Mouse (Mus musculus) heart, embryonic 11.5 days (tissue): ENCODE results near the gene Sp4. TPM values are rescaled to one million over a fixed set of nuclear protein-coding genes. Genes with fewer than 3 reads are reported as not detected.

ENCODE experiments used
- ATAC-seq: fragments of 200-750 bp; cut with Nextera tagmentation; replicated peaks from 2 replicates; pipeline ENCODE4 v1.8.0; 2017; ENCODE audit warnings: moderate library complexity; ENCODE audit not compliant: insufficient number of reproducible peaks, low FRiP score, low TSS enrichment
- H3K27ac ChIP-seq: fragments of 300-500 bp; sonication (generic); 2 replicates; pipeline ENCODE4 v1.5.1; 2014; ENCODE audit warnings: mild to moderate bottlenecking, low read depth, low read length
- H3K27me3 ChIP-seq: fragments of 300-500 bp; sonication (generic); 2 replicates; pipeline ENCODE4 v1.6.1; 2014; ENCODE audit warnings: mild to moderate bottlenecking, low read length, mixed read lengths; ENCODE audit not compliant: control insufficient read depth, insufficient read depth
- H3K36me3 ChIP-seq: fragments of 300-500 bp; sonication (generic); 2 replicates; pipeline ENCODE4 v1.6.1; 2014; ENCODE audit warnings: mild to moderate bottlenecking, low read length, moderate library complexity, mixed read lengths; ENCODE audit not compliant: control insufficient read depth, insufficient read depth
- H3K4me1 ChIP-seq: fragments of 300-500 bp; sonication (generic); 2 replicates; pipeline ENCODE4 v1.6.1; 2014; ENCODE audit warnings: low read length; ENCODE audit not compliant: control insufficient read depth, insufficient read depth
- H3K4me2 ChIP-seq: fragments of 300-500 bp; sonication (generic); 2 replicates; pipeline ENCODE4 v1.6.1; 2014; ENCODE audit warnings: mild to moderate bottlenecking, moderate library complexity
- H3K4me3 ChIP-seq: fragments of 300-500 bp; sonication (generic); 2 replicates; pipeline ENCODE4 v1.5.1; 2014; ENCODE audit warnings: low read depth, low read length
- H3K9ac ChIP-seq: fragments of 300-500 bp; sonication (generic); 2 replicates; pipeline ENCODE4 v1.6.1; 2014; ENCODE audit warnings: mild to moderate bottlenecking, low read depth, low read length, moderate library complexity
- H3K9me3 ChIP-seq: fragments of 300-500 bp; sonication (generic); replicated peaks from 2 replicates; pipeline ENCODE4 v1.6.1; 2016; ENCODE audit warnings: low read length; ENCODE audit not compliant: control insufficient read depth
- whole genome bisulfite sequencing: fragments of 180-500 bp; shearing (Covaris S2); extraction: QIAGEN DNeasy Blood & Tissue Kit; methylation state at CpG from one replicate; pipeline ENCODE4 v1.1.7; 2014; ENCODE audit not compliant: insufficient replicate concordance; 5-methylcytosine and 5-hydroxymethylcytosine counted together
- polyA plus RNA-seq: library from polyadenylated mRNA; unstranded; fragments of >200 nt; fragmentation: Nextera tagmentation; extraction: Ambion mirVana; gene quantifications from 2 replicates; pipeline ENCODE4 v1.2.1, GENCODE M21; 2014

The Sp4 gene
- polyA plus RNA-seq = 9.4 and 11.1 TPM in 2 replicates

DNA sequence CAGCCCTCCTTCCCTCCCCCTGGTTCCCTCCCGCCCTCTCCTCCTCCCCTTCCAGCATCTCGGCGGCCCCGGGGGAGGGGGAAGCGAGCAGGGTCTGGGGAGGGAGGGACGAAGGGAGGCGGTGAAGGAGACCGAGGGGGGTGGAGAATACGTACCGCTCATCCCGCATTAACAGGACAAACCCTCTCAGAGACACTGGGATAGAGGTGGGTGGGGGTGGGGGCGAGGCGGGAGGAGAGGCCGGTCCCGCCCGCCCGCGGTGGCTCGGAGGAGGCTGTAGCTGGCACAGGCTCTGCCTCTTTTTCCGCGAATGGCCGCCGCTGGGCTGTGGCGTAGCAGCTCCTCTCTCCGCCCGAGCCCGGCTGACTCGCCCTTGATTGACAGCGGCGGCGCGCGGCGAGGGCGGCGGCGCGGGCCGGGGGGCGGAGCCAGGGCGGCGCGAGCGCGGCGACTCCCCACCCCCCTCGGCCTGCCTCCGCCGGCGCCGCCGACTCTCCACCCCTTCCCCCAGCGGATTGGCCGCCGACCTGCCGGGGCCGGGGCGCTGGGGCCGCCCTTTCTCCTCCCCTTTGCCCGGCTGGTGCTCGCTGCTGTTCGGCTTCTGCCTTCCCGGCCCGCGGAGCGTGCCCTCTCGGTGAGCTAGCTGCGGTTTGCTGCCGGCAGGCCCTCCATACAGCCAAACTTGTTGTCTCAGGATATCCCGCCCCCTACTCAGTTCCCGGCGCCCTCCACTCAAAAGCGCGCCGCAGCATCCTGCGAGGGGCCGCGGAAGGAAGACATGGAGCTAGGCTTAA, at the start of gene Sp4:
Sp4 (minus strand) TSS at position 369 of the 794 bp plus-strand sequence.
- H3K4me2 ChIP-seq = peak within 1 kb of the TSS; percentile 76
- H3K36me3 ChIP-seq = no peaks in the 10 kb centered on the region
- peak within 1 kb of the TSS; percentile 73 for H3K4me3 ChIP-seq
- H3K27ac ChIP-seq = peak within 1 kb of the TSS; percentile 95
- H3K4me1 ChIP-seq = peaks cover 9% of the 10 kb centered on the region; the same call in 1 of the 2 replicates
- ATAC-seq = peak; percentile 89
- no peaks in the 10 kb centered on the region for H3K27me3 ChIP-seq
- H3K9me3 ChIP-seq = no peaks in the 10 kb centered on the region
- peak within 1 kb of the TSS; percentile 83 for H3K9ac ChIP-seq
- under 1% methylated on average over 51 of the region's 78 CpGs for WGBS

DNA sequence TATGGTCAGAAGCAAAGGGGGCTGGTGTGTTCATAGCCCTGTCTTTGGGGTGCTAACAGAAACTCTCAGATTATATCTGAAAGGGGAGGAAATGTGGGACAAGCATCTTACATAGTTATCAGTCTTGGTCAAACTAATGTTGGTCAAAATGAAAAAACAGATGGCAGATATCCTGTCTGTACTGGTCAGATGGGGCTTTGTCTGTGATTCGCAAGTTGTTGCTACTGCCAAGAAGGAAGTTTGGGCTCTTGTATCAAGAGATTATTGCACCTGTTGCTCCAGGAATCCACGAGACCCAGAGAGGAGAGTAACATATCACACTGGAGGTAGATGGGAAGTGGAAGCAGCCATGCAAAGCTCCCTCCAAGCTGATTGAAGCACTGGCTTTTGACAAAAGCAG, 37.9 kb upstream of the Sp4 start:
- H3K4me3 ChIP-seq = no peak overlapping the region
- H3K4me1 ChIP-seq = no peaks in the 10 kb centered on the region
- ATAC-seq = no peak
- no peaks in the 10 kb centered on the region for H3K9me3 ChIP-seq
- no peaks in the 10 kb centered on the region for H3K36me3 ChIP-seq
- H3K27me3 ChIP-seq = no peaks in the 10 kb centered on the region
- no peak overlapping the region for H3K4me2 ChIP-seq
- no peak overlapping the region for H3K27ac ChIP-seq
- WGBS = 54% methylated on average over 2 of the region's 2 CpGs
- H3K9ac ChIP-seq = no peak overlapping the region

DNA sequence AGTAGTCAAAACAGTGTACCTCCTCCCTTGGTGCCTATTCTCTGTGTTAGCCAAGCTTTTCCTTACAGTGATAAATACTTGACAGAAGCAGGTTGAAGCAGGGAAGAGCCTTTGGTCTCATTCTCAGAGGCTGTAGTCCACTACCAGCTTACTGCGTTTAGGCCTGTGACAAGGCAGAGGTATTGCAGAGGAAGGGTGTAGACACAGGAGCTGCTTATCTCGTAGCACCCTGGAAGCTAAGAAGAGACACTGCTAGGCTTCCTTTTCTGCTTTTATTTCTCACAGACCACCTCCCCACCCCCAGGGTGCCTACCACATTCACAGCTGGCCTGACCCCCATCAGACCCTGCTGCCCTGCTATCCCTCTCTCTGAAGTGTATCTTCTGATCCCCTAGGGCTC, 37.0 kb upstream of the Sp4 start:
- 41% methylated on average over 2 of the region's 2 CpGs for whole genome bisulfite sequencing
- H3K4me1 ChIP-seq = no peaks in the 10 kb centered on the region
- no peak for ATAC-seq
- H3K36me3 ChIP-seq = no peaks in the 10 kb centered on the region
- H3K4me2 ChIP-seq = no peak overlapping the region
- H3K27me3 ChIP-seq = no peaks in the 10 kb centered on the region
- H3K9me3 ChIP-seq = no peaks in the 10 kb centered on the region
- H3K27ac ChIP-seq = no peak overlapping the region
- no peak overlapping the region for H3K9ac ChIP-seq
- H3K4me3 ChIP-seq = no peak overlapping the region

DNA sequence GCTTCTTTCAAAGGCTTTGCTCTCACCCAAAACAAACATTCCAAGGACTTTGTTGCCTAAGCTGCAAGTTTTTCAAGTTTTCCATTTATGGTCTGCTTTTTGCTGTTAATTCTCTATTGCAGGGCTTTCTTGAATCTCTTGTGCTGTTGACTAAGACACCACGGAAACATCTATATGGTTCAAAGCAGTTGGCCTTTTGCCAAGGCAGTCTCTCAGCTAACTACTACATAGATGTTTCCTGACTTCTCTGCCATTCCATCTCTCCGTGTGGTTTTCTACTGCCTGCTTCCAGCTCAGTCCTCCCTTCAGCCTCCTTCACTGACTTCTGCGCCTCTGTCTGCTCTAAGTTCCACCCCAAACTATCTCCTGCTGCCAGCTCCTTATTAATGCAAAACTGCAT, 36.1 kb upstream of the Sp4 start:
- no peak for ATAC-seq
- Histone ChIP-seq H3K27me3 (no peaks in the 10 kb centered on the region), H3K27ac (no peak overlapping the region), H3K36me3 (no peaks in the 10 kb centered on the region), H3K4me1 (no peaks in the 10 kb centered on the region), H3K4me3 (no peak overlapping the region), H3K4me2 (no peak overlapping the region), H3K9ac (no peak overlapping the region), H3K9me3 (no peaks in the 10 kb centered on the region)
- 76% methylated on average over 3 of the region's 3 CpGs for WGBS

DNA sequence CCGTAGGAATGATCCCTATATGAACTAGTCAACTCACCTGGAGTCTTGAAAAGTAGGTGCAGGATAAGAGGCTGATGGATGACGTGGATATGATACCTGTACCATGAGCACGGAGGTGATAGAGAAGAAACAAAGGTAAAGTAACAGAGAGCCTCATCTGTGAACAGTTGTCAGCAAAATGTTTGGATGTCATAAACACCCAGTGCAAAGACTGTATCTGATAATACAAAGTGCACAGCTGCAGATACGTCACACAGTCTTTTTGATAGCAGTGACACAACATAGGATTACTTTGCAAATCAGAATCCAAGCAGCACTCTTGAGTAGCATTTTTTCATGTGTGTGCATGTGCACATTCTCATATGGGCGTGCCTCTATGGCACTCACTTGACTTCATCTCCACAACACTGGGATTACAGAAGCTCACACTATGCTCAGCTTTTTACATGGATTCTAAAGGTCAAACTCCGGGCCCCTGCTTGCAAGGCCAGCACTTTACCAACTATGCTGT, 27.6 kb upstream of the Sp4 start:
- no peak overlapping the region for H3K4me3 ChIP-seq
- H3K4me2 ChIP-seq = no peak overlapping the region
- WGBS = 79% methylated on average over 6 of the region's 6 CpGs
- no peak for ATAC-seq
- no peaks in the 10 kb centered on the region for H3K4me1 ChIP-seq
- no peak overlapping the region for H3K27ac ChIP-seq
- no peaks in the 10 kb centered on the region for H3K36me3 ChIP-seq
- no peaks in the 10 kb centered on the region for H3K9me3 ChIP-seq
- H3K27me3 ChIP-seq = no peaks in the 10 kb centered on the region
- H3K9ac ChIP-seq = no peak overlapping the region

DNA sequence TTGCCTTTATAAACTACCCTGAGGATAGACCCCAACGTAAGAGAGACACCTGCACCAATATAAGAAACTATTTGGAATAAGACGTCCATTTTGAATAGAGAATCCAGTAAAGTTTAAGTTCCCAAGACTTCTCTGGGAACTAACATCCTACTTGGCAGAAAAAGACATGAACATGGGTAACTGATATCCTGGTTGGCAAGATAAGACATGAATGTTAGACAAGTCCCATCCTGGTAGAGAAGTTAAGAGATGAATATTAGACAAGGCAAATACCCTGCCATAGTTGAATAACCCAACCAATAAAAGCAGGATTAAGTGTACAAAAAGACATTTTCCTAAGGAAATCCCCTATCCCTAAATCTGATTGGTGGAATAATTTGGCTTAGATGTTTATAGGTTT, 26.3 kb upstream of the Sp4 start:
- no peak overlapping the region for H3K9ac ChIP-seq
- no peak overlapping the region for H3K4me3 ChIP-seq
- no peak for ATAC-seq
- H3K27ac ChIP-seq = no peak overlapping the region
- 73% methylated on average over 2 of the region's 2 CpGs for WGBS
- H3K4me2 ChIP-seq = no peak overlapping the region
- no peaks in the 10 kb centered on the region for H3K9me3 ChIP-seq
- no peaks in the 10 kb centered on the region for H3K36me3 ChIP-seq
- no peaks in the 10 kb centered on the region for H3K27me3 ChIP-seq
- no peaks in the 10 kb centered on the region for H3K4me1 ChIP-seq

DNA sequence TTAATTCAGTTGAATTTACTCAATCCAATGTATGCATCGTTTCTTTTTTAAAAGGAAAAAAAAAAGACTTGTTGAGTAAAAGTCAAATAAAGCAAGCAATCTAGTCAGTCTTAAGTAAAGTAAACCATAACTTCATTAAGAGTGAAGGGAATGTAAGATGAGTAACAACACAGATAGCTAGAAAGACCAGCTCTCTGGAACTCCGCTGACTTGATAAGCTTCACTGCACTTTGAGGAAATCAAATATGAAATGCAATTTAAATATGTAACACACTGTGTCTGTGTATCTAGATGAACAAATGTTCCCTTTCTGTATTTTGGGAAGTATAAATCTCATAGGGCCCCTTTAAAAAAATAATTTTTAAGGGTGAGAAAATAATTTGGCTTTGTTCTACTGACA, 24.9 kb upstream of the Sp4 start:
- H3K27ac ChIP-seq = no peak overlapping the region
- H3K9me3 ChIP-seq = no peaks in the 10 kb centered on the region
- H3K4me1 ChIP-seq = no peaks in the 10 kb centered on the region
- no peak for ATAC-seq
- H3K4me2 ChIP-seq = no peak overlapping the region
- 79% methylated on average over 2 of the region's 2 CpGs for WGBS
- no peak overlapping the region for H3K9ac ChIP-seq
- H3K36me3 ChIP-seq = no peaks in the 10 kb centered on the region
- no peaks in the 10 kb centered on the region for H3K27me3 ChIP-seq
- no peak overlapping the region for H3K4me3 ChIP-seq

DNA sequence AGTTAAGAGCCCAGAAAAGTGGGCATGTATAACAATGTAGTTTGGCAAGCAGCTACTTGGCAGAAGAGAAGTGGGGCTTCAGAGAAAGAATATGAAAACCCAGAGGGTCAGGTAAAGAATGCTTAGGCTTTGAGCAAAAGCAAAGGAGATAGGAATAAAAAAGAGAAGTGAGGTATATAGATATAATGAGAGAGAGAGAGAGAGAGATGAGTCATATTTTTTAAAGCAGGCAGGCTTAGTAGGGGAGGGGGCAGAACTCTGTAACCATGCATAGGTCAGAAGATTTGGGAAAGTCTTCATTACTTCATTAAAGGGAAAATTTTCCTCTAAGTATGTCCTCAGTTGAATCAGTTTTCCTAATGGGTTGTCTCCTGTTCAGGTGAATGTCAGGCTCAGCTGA, 18.8 kb upstream of the Sp4 start:
- no peaks in the 10 kb centered on the region for H3K36me3 ChIP-seq
- no peak for ATAC-seq
- no peaks in the 10 kb centered on the region for H3K27me3 ChIP-seq
- H3K4me1 ChIP-seq = no peaks in the 10 kb centered on the region
- H3K9me3 ChIP-seq = no peaks in the 10 kb centered on the region
- H3K9ac ChIP-seq = no peak overlapping the region
- no peak overlapping the region for H3K4me3 ChIP-seq
- no peak overlapping the region for H3K4me2 ChIP-seq
- H3K27ac ChIP-seq = no peak overlapping the region

DNA sequence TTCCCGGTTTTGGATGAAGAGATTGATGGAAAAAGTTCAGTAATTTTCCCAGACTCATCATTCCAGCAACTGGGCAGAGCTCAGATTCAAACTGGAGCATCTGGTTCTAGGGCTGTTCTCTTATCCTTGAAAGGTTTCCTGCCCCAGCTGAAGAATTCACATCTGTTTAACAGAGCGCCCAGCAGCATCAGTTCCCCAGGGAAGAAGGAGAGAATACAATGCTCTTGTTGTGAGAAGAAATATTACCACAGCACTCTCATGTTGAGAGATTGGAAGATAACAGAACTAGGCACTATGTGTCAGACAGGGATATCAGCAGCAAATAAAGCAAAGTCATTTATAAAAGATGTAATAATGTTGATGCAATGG, 13.2 kb upstream of the Sp4 start:
- no peaks in the 10 kb centered on the region for H3K27me3 ChIP-seq
- H3K4me3 ChIP-seq = no peak overlapping the region
- H3K4me2 ChIP-seq = no peak overlapping the region
- no peak overlapping the region for H3K27ac ChIP-seq
- H3K36me3 ChIP-seq = no peaks in the 10 kb centered on the region
- H3K9ac ChIP-seq = no peak overlapping the region
- ATAC-seq = no peak
- H3K9me3 ChIP-seq = no peaks in the 10 kb centered on the region
- H3K4me1 ChIP-seq = no peaks in the 10 kb centered on the region
- 52% methylated on average over 2 of the region's 2 CpGs for WGBS
